Mouse (Mus musculus) thymus, adult 18-20 months (tissue): ENCODE measurements at regions not wholly inside any gene's neighbourhood (a gene's known extent, or its start where the extent isn't known, plus 50 kb on each side); places are given as distances from the start of the nearest gene placed in this dataset.
A peak's percentile ranks its signal among the peaks of the same experiment; 100 is the strongest.

Experiments
- DNase-seq, 2 experiments: peaks; one replicate each; pipeline ENCODE4 v3.0.0; 2022; ENCODE audit warnings: mixed read lengths in 2 of 2

GRCm38 (mm10) chr6:35458250-35458649 is 81.4 kb downstream of the Mtpn start:
- DNase-seq, result no peak

- no peak for DNase-seq
These were observed 94.7 kb downstream of the Mtpn start for GRCm38 (mm10) chr6:35445007-35445406.

GRCm38 (mm10) chr6:35426301-35426700 is 100.4 kb upstream of the Fam180a start:
- no peak for DNase-seq

GRCm38 (mm10) chr6:35424521-35424920 is 98.6 kb upstream of the Fam180a start:
- no peak for DNase-seq

- no peak for DNase-seq
These were observed 95.0 kb upstream of the Fam180a start for GRCm38 (mm10) chr6:35420924-35421323.

GRCm38 (mm10) chr6:35405044-35405443 is 79.1 kb upstream of the Fam180a start:
- DNase-seq, result no peak

- no peak for DNase-seq
These were observed 77.5 kb upstream of the Fam180a start for GRCm38 (mm10) chr6:35403341-35403910.

GRCm38 (mm10) chr6:35395726-35396125 is 69.8 kb upstream of the Fam180a start:
- no peak for DNase-seq

- no peak for DNase-seq
These were observed 62.9 kb upstream of the Fam180a start for GRCm38 (mm10) chr6:35388827-35389226.

GRCm38 (mm10) chr6:35381536-35381935 is 55.6 kb upstream of the Fam180a start:
- DNase-seq, result no peak

- DNase-seq, result peak in 1 of 2 experiments; percentile 15
These were observed 55.0 kb upstream of the Fam180a start for GRCm38 (mm10) chr6:35380721-35381466.

GRCm38 (mm10) chr6:35379890-35380289 is 53.9 kb upstream of the Fam180a start:
- DNase-seq, result peak; percentile 36

- no peak for DNase-seq
These were observed 52.9 kb upstream of the Fam180a start for GRCm38 (mm10) chr6:35378851-35379250.

GRCm38 (mm10) chr6:35377535-35377934 is 51.6 kb upstream of the Fam180a start:
- DNase-seq, result no peak

GRCm38 (mm10) chr6:35376526-35376925 is 50.6 kb upstream of the Fam180a start:
- no peak for DNase-seq
